Mouse (Mus musculus) MEL (cell line): ENCODE results near the gene Olfr288. TPM values are rescaled to one million over a fixed set of nuclear protein-coding genes. Genes with fewer than 3 reads are reported as not detected.

Experiments used
- DNase-seq: peaks from one replicate; pipeline ENCODE4 v3.0.0; 2011; ENCODE audit warnings: low read depth, low spot score
- H3K27ac ChIP-seq: 2 replicates; pipeline ENCODE4 v1.5.1; 2012; ENCODE audit warnings: low read depth, mild to moderate bottlenecking, control low read depth, low read length, moderate library complexity; ENCODE audit not compliant: control insufficient read depth
- H3K27me3 ChIP-seq, 2 experiments: fragments of 150-350 bp in 1 of 2; sonication (generic) in 1 of 2; 2 replicates each; pipeline ENCODE4 v1.6.1; 2012; ENCODE audit warnings: low read length in 2 of 2, mild to moderate bottlenecking in 2 of 2, improper control_type of control experiment in 1 of 2, moderate library complexity in 1 of 2; ENCODE audit not compliant: insufficient read depth in 2 of 2, control insufficient read depth in 1 of 2
- H3K36me3 ChIP-seq, 2 experiments: 2 replicates each; pipeline ENCODE4 v1.6.1; 2012 to 2014; ENCODE audit warnings: low read length in 2 of 2, improper control_type of control experiment in 1 of 2, inconsistent platforms in 1 of 2, mild to moderate bottlenecking in 1 of 2; ENCODE audit not compliant: insufficient read depth in 2 of 2, control insufficient read depth in 1 of 2
- H3K4me1 ChIP-seq, 2 experiments: fragments of 150-350 bp in 1 of 2; sonication (generic) in 1 of 2; 2 replicates each; pipeline ENCODE4 v1.6.1; 2012; ENCODE audit warnings: low read length in 2 of 2, improper control_type of control experiment in 1 of 2, mild to moderate bottlenecking in 1 of 2; ENCODE audit not compliant: insufficient read depth in 2 of 2, control insufficient read depth in 1 of 2
- H3K4me3 ChIP-seq, 2 experiments: fragments of 150-350 bp in 1 of 2; sonication (generic) in 1 of 2; 2 replicates each; pipeline ENCODE4 v1.5.1; 2012; ENCODE audit warnings: low read depth in 2 of 2, low read length in 2 of 2, mild to moderate bottlenecking in 2 of 2, moderate library complexity in 2 of 2, control low read depth in 1 of 2, improper control_type of control experiment in 1 of 2; ENCODE audit not compliant: control insufficient read depth in 1 of 2, insufficient read depth in 1 of 2
- H3K79me2 ChIP-seq: 2 replicates; pipeline ENCODE4 v1.6.1; 2012; ENCODE audit warnings: mild to moderate bottlenecking, low read length, moderate library complexity; ENCODE audit not compliant: control insufficient read depth, poor library complexity, insufficient read depth
- H3K9ac ChIP-seq: 2 replicates; pipeline ENCODE4 v1.6.1; 2012; ENCODE audit warnings: low read depth, mild to moderate bottlenecking, control low read depth, low read length, moderate library complexity; ENCODE audit not compliant: control insufficient read depth, poor library complexity, severe bottlenecking
- H3K9me3 ChIP-seq: fragments of 150-350 bp; sonication (generic); replicated peaks from 2 replicates; pipeline ENCODE4 v1.6.1; 2012; ENCODE audit warnings: mild to moderate bottlenecking, low read length, improper control_type of control experiment, moderate library complexity; ENCODE audit not compliant: insufficient read depth
- BHLHE40 ChIP-seq: IDR thresholded peaks from 2 replicates; pipeline ENCODE4 v1.6.1; 2012; ENCODE audit warnings: low read depth, mild to moderate bottlenecking, inconsistent platforms, low read length, improper control_type of control experiment, borderline replicate concordance
- CHD1 ChIP-seq: IDR thresholded peaks from 2 replicates; pipeline ENCODE4 v1.6.1; 2012; ENCODE audit warnings: low read depth, mild to moderate bottlenecking, inconsistent platforms, low read length, improper control_type of control experiment
- CHD2 ChIP-seq: IDR thresholded peaks from 2 replicates; pipeline ENCODE4 v1.6.1; 2011; ENCODE audit warnings: low read length, improper control_type of control experiment
- E2F4 ChIP-seq: IDR thresholded peaks from 2 replicates; pipeline ENCODE4 v1.6.1; 2011; ENCODE audit warnings: low read depth, low read length, improper control_type of control experiment, borderline replicate concordance
- ELF1 ChIP-seq: IDR thresholded peaks from 2 replicates; pipeline ENCODE4 v1.6.1; 2014; ENCODE audit warnings: low read depth, mild to moderate bottlenecking, inconsistent platforms, low read length, improper control_type of control experiment, moderate library complexity
- EP300 ChIP-seq, 2 experiments: IDR thresholded peaks; 2 replicates each; pipeline ENCODE4 v1.6.1; 2011; ENCODE audit warnings: improper control_type of control experiment in 2 of 2, low read length in 2 of 2, low read depth in 1 of 2, mild to moderate bottlenecking in 1 of 2
- HCFC1 ChIP-seq: IDR thresholded peaks from 2 replicates; pipeline ENCODE4 v1.6.1; 2012; ENCODE audit warnings: low read depth, mild to moderate bottlenecking, inconsistent platforms, low read length, improper control_type of control experiment, moderate library complexity
- JUND ChIP-seq: IDR thresholded peaks from 2 replicates; pipeline ENCODE4 v1.6.1; 2011; ENCODE audit warnings: low read depth, mild to moderate bottlenecking, improper control_type of control experiment, low read length
- MAFK ChIP-seq: IDR thresholded peaks from 2 replicates; pipeline ENCODE4 v1.6.1; 2011; ENCODE audit warnings: low read depth, mild to moderate bottlenecking, low read length, improper control_type of control experiment, borderline replicate concordance
- MAX ChIP-seq: IDR thresholded peaks from 2 replicates; pipeline ENCODE4 v1.6.1; 2011; ENCODE audit warnings: low read length, improper control_type of control experiment
- MAZ ChIP-seq: IDR thresholded peaks from 2 replicates; pipeline ENCODE4 v1.6.1; 2012; ENCODE audit warnings: low read depth, mild to moderate bottlenecking, inconsistent platforms, low read length, improper control_type of control experiment
- MEF2A ChIP-seq: IDR thresholded peaks from 2 replicates; pipeline ENCODE4 v1.6.1; 2014; ENCODE audit warnings: low read depth, mild to moderate bottlenecking, inconsistent platforms, low read length, improper control_type of control experiment; ENCODE audit not compliant: poor library complexity, insufficient replicate concordance, severe bottlenecking; ENCODE audit errors: extremely low read depth
- MYC ChIP-seq: IDR thresholded peaks from 2 replicates; pipeline ENCODE4 v1.6.1; 2011; ENCODE audit warnings: low read depth, mild to moderate bottlenecking, low read length, improper control_type of control experiment, moderate library complexity
- POLR2AphosphoS2 ChIP-seq: IDR thresholded peaks from 2 replicates; pipeline ENCODE4 v1.6.1; 2011; ENCODE audit warnings: low read length, improper control_type of control experiment
- POLR2AphosphoS5 ChIP-seq: IDR thresholded peaks from 2 replicates; pipeline ENCODE4 v1.6.1; 2012; ENCODE audit warnings: low read depth, borderline replicate concordance, mild to moderate bottlenecking, inconsistent platforms, low read length, moderate library complexity, mixed read lengths
- RCOR1 ChIP-seq: IDR thresholded peaks from 2 replicates; pipeline ENCODE4 v1.6.1; 2012; ENCODE audit warnings: low read depth, mild to moderate bottlenecking, inconsistent platforms, low read length, improper control_type of control experiment
- SIN3A ChIP-seq: IDR thresholded peaks from 2 replicates; pipeline ENCODE4 v1.6.1; 2012; ENCODE audit warnings: low read length, improper control_type of control experiment, inconsistent platforms
- TBP ChIP-seq: IDR thresholded peaks from 2 replicates; pipeline ENCODE4 v1.8.0; 2011; ENCODE audit warnings: low read depth, low read length, improper control_type of control experiment
- USF2 ChIP-seq, 2 experiments: IDR thresholded peaks; 2 replicates each; pipeline ENCODE4 v1.6.1; 2011 to 2012; ENCODE audit warnings: improper control_type of control experiment in 2 of 2, low read length in 2 of 2, borderline replicate concordance in 1 of 2, inconsistent platforms in 1 of 2, low read depth in 1 of 2, mild to moderate bottlenecking in 1 of 2; ENCODE audit not compliant: insufficient read depth in 1 of 2
- ZKSCAN1 ChIP-seq: IDR thresholded peaks from 2 replicates; pipeline ENCODE4 v1.6.1; 2012; ENCODE audit warnings: low read depth, mild to moderate bottlenecking, inconsistent platforms, low read length, improper control_type of control experiment, moderate library complexity
- ZMIZ1 ChIP-seq: IDR thresholded peaks from 2 replicates; pipeline ENCODE4 v1.6.1; 2012; ENCODE audit warnings: low read depth, mild to moderate bottlenecking, inconsistent platforms, low read length, improper control_type of control experiment, moderate library complexity
- polyA plus RNA-seq, 2 experiments: library from polyadenylated mRNA; stranded (reverse) in 1 of 2; unstranded in 1 of 2; fragments of >175 nt in 1 of 2; fragments of >200 nt in 1 of 2; gene quantifications; 2 replicates each; pipeline versions ENCODE4 v1.2.1 to v1.2.4; 2012; ENCODE audit warnings: low replicate concordance in 2 of 2, low read depth in 1 of 2; ENCODE audit not compliant: insufficient read length in 2 of 2, insufficient read depth in 1 of 2, missing spikeins in 1 of 2
- total RNA-seq: library from RNA; depleted of rRNA; stranded (reverse); fragments of 300-350 nt; gene quantifications from 2 replicates; pipeline ENCODE4 v1.2.3, GENCODE M21; 2012

The Olfr288 gene
- total and polyA plus RNA-seq, 3 experiments: not detected

DNA sequence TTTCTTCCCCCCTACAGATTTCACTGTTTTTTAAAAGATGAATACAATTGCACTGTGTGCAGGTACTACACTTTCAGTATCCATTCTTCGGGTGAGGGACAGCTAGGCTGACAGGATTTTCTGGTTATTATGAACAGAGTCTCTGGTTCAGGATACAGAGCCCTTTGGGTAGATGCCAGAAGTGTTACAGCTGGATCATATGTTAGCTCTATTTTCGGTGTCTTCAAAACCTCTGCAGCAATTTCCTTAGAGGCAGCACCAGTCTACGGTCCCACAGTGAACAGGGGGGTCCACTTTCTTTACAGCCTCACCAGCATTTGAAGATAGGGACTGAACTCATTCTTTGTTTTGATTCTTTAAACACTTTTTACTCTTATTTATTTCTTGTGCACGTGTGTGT lies 10.9 kb downstream of the Olfr288 start:
- no peak for DNase-seq
- Histone ChIP-seq H3K9me3 (no peaks in the 10 kb centered on the region), H3K27ac (no peak overlapping the region), H3K9ac (no peak overlapping the region), H3K4me1 (peaks cover 0 to 8% of the 10 kb centered on the region in 2 experiments; a peak in 3 of 4 replicates), H3K27me3 (peaks cover 21 to 26% of the 10 kb centered on the region in 2 experiments), H3K79me2 (no peaks in the 10 kb centered on the region), H3K4me3 (no peak overlapping the region), H3K36me3 (peaks cover 0 to 5% of the 10 kb centered on the region in 2 experiments; a peak in 1 of 4 replicates)
- TF ChIP-seq POLR2AphosphoS5: no peak
- no peak for TF ChIP-seq CHD1
- no peak for TF ChIP-seq MYC
- no peak for TF ChIP-seq USF2 (IDR thresholded peaks at IDR 0.05; ENCODE audit: borderline replicate concordance in 1 of 2, insufficient read depth in 1 of 2, low read depth in 1 of 2, low read length in 2 of 2)
- TF ChIP-seq E2F4: no peak
- TF ChIP-seq ELF1: no peak
- no peak for TF ChIP-seq TBP

GRCm38 (mm10) chr15:98181856-98182570 lies 13.3 kb downstream of the Olfr288 start:
- H3K9ac ChIP-seq: no peak overlapping the region
- peaks cover 14 to 23% of the 10 kb centered on the region in 2 experiments for H3K27me3 ChIP-seq
- no peak overlapping the region for H3K4me3 ChIP-seq
- TF ChIP-seq RCOR1 (no peak), MEF2A (no peak), ZMIZ1 (no peak), ZKSCAN1 (no peak), EP300 (IDR thresholded peaks at IDR 0.05; ENCODE audit: low read depth in 1 of 2, low read length in 2 of 2) (no peak), SIN3A (no peak), JUND (no peak), MAX (no peak), MYC (no peak), BHLHE40 (no peak), CHD2 (no peak), HCFC1 (no peak), TBP (no peak), MAZ (no peak), POLR2AphosphoS2 (no peak), MAFK (no peak), POLR2AphosphoS5 (no peak)
- peaks cover 0 to 5% of the 10 kb centered on the region in 2 experiments; a peak in 1 of 4 replicates for H3K36me3 ChIP-seq
- no peak overlapping the region for H3K27ac ChIP-seq
- no peaks in the 10 kb centered on the region for H3K9me3 ChIP-seq
- peak; percentile 31 for DNase-seq
- no peaks in the 10 kb centered on the region for H3K79me2 ChIP-seq
- H3K4me1 ChIP-seq: peaks cover 0 to 8% of the 10 kb centered on the region in 2 experiments; a peak in 3 of 4 replicates
